In the genomic region with DNA sequence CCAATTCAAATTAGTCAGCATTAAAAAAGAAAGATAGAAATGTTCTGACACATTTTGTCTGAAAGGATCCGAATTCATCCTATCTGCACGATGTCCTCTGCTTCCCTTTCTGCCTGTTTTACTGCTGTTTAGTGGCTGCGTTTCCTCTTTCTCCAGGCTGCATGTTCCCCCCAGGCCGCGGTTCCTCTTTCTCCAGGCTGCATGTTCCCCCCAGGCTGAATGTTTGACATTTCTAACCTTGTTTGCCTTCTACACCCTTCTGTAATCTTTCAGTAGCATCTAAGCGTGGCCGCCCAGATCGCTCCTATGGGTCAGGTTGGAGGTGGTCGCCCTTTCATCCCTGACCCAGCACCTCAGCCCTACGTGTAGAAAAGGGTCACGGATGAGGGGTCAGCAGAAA, we compare ENCODE assay signal across 15 mouse cellular contexts.
DNase-seq lines count a peak whose midpoint lies in the region; ATAC-seq and TF ChIP-seq lines count a peak whose summit lies in the region.
"Had no signal": no experiment of that assay in that cellular context is flagged by ENCODE, and none has a peak within 500 bp of the region (broad histone marks: within the 10 kb centered on the region; RNA-seq: fewer than 3 reads in every experiment).

No protein-coding gene starts in this region.

- no peaks in the 10 kb centered on the region for H3K27me3 ChIP-seq in MEL (ENCODE audit: control insufficient read depth in 1 of 2, insufficient read depth in 2 of 2, low read length in 2 of 2)
- H3K27me3 ChIP-seq: CH12.LX; embryonic facial prominence, embryonic 13.5 days; heart, embryonic 15.5 days had no signal

- H3K4me1 ChIP-seq in MEL (ENCODE audit: control insufficient read depth in 1 of 2, insufficient read depth in 2 of 2, low read length in 2 of 2), result peaks cover 3 to 17% of the 10 kb centered on the region in 2 experiments; a peak in 2 of 4 replicates
- H3K4me1 ChIP-seq: embryonic facial prominence, embryonic 13.5 days had no signal

- no peak for TF ChIP-seq POLR2A in MEL (IDR thresholded peaks at IDR 0.05; ENCODE audit: control insufficient read depth in 1 of 2, insufficient read depth in 1 of 2, low read depth in 1 of 2, low read length in 2 of 2, poor library complexity in 1 of 2)

- H3K9me3 ChIP-seq in MEL (replicated peaks; ENCODE audit: insufficient read depth, low read length), result no peaks in the 10 kb centered on the region
- H3K9me3 ChIP-seq: embryonic facial prominence, embryonic 13.5 days; heart, embryonic 15.5 days had no signal

- H3K4me3 ChIP-seq in MEL (ENCODE audit: control insufficient read depth in 1 of 2, insufficient read depth in 1 of 2, low read depth in 2 of 2, low read length in 2 of 2), result peak overlapping the region; percentile 50 to 55
- H3K4me3 ChIP-seq: embryonic facial prominence, embryonic 13.5 days; heart, embryonic 15.5 days had no signal

- H3K27ac ChIP-seq in MEL (ENCODE audit: control insufficient read depth, low read depth, low read length), result peak overlapping the region; percentile 92
- H3K27ac ChIP-seq: embryonic facial prominence, embryonic 13.5 days; heart, embryonic 15.5 days; liver, embryonic 14.5 days; stomach, postnatal 0 days had no signal

- TF ChIP-seq EP300 in MEL (IDR thresholded peaks at IDR 0.05; ENCODE audit: low read depth in 1 of 2, low read length in 2 of 2), result peak; percentile 67 to 83

- H3K36me3 ChIP-seq in MEL (ENCODE audit: control insufficient read depth in 1 of 2, insufficient read depth in 2 of 2, low read length in 2 of 2), result peaks cover 0 to 15% of the 10 kb centered on the region in 2 experiments; a peak in 2 of 4 replicates
- H3K36me3 ChIP-seq: embryonic facial prominence, embryonic 13.5 days; heart, embryonic 15.5 days had no signal

- peak overlapping the region; percentile 66 for H3K9ac ChIP-seq in MEL (ENCODE audit: control insufficient read depth, low read depth, low read length, poor library complexity, severe bottlenecking)
- H3K9ac ChIP-seq: embryonic facial prominence, embryonic 13.5 days; heart, embryonic 15.5 days; liver, embryonic 14.5 days had no signal

- intact Hi-C loops in heart, postnatal 10 days (cut with DNase I), result loop anchor here (5.0 kb wide), 1 partner anchor 50 kb away; no protein-coding TSS in a partner anchor

- peak; percentile 61 for ATAC-seq in common myeloid progenitor, adult 5-6 weeks (replicated peaks; ENCODE audit: low read depth, poor library complexity, severe bottlenecking)
- peak; percentile 59 for ATAC-seq in monocyte, adult 5-6 weeks (replicated peaks; ENCODE audit: insufficient number of reproducible peaks, low FRiP score, low TSS enrichment, poor library complexity, severe bottlenecking)

- TF ChIP-seq RAD21 in MEL (IDR thresholded peaks at IDR 0.05; ENCODE audit: low read depth, low read length), result no peak

- peak; percentile 37 to 56 for DNase-seq in heart, adult 9 months (ENCODE audit: low spot score in 2 of 2)
- no peak for DNase-seq in heart, postnatal 10 days
- peak; percentile 94 for DNase-seq in MEL (ENCODE audit: low read depth, low spot score)
- no peak for DNase-seq in frontal cortex, postnatal 25 days (ENCODE audit: low spot score in 2 of 2)
- no peak for DNase-seq in kidney, adult 11 months
- DNase-seq in embryo, embryonic 10 days (ENCODE audit: low spot score), result no peak
- DNase-seq: cerebellum, postnatal 14 days; kidney, postnatal 14 days had no signal

- TF ChIP-seq CTCF in MEL (IDR thresholded peaks at IDR 0.05 in 2 of 3, conservative IDR thresholded peaks at IDR 0.05 in 1 of 3; ENCODE audit: control insufficient read depth in 1 of 3, insufficient read depth in 1 of 3, low read depth in 2 of 3, low read length in 3 of 3, poor library complexity in 1 of 3, severe bottlenecking in 1 of 3), result no peak

- H3K79me2 ChIP-seq in MEL (ENCODE audit: control insufficient read depth, insufficient read depth, low read length, poor library complexity), result no peaks in the 10 kb centered on the region

TF ChIP-seq in MEL, 35 proteins besides CTCF, POLR2A, EP300 and RAD21:
- peak; percentile 58 for TF ChIP-seq TCF12 (IDR thresholded peaks at IDR 0.05; ENCODE audit: low read depth, low read length)
- no peak for TF ChIP-seq ZNF384 (IDR thresholded peaks at IDR 0.05; ENCODE audit: low read depth, low read length)
- peak; percentile 60; the same call in 1 of the 2 replicates for TF ChIP-seq MYC (IDR thresholded peaks at IDR 0.05; ENCODE audit: low read depth, low read length)
- TF ChIP-seq TBP (IDR thresholded peaks at IDR 0.05; ENCODE audit: low read depth, low read length), result peak; percentile 80
- TF ChIP-seq CHD1 (IDR thresholded peaks at IDR 0.05; ENCODE audit: low read depth, low read length), result 0 out of 2 replicates have a peak, but pooled peaks have one; percentile 41
- TF ChIP-seq MXI1 (IDR thresholded peaks at IDR 0.05; ENCODE audit: low read depth, low read length), result peak; percentile 72
- TF ChIP-seq BHLHE40 (IDR thresholded peaks at IDR 0.05; ENCODE audit: borderline replicate concordance, low read depth, low read length), result no peak
- TF ChIP-seq MYB (IDR thresholded peaks at IDR 0.05; ENCODE audit: low read depth, low read length), result no peak
- peak; percentile 36; the same call in 1 of the 2 replicates for TF ChIP-seq GATA1 (IDR thresholded peaks at IDR 0.05; ENCODE audit: low read depth, low read length)
- peak; percentile 70 for TF ChIP-seq RCOR1 (IDR thresholded peaks at IDR 0.05; ENCODE audit: low read depth, low read length)
- TF ChIP-seq MAFK (IDR thresholded peaks at IDR 0.05; ENCODE audit: borderline replicate concordance, low read depth, low read length), result 0 out of 2 replicates have a peak, but pooled peaks have one; percentile 29
- TF ChIP-seq POLR2AphosphoS5 (IDR thresholded peaks at IDR 0.05; ENCODE audit: borderline replicate concordance, low read depth, low read length), result no peak
- no peak; the same call in 1 of the 2 replicates for TF ChIP-seq KAT2A (conservative IDR thresholded peaks at IDR 0.05; ENCODE audit: low read depth, low read length)
- peak; percentile 74 for TF ChIP-seq ETS1 (IDR thresholded peaks at IDR 0.05; ENCODE audit: low read depth, low read length)
- TF ChIP-seq MEF2A (IDR thresholded peaks at IDR 0.05; ENCODE audit: extremely low read depth, insufficient replicate concordance, low read depth, low read length, poor library complexity, severe bottlenecking), result no peak
- TF ChIP-seq ZC3H11A (IDR thresholded peaks at IDR 0.05; ENCODE audit: low read depth, low read length), result no peak
- no peak for TF ChIP-seq CHD2 (IDR thresholded peaks at IDR 0.05; ENCODE audit: low read length)
- no peak for TF ChIP-seq NRF1 (IDR thresholded peaks at IDR 0.05; ENCODE audit: insufficient read depth, low read depth, low read length, poor library complexity, severe bottlenecking)
- no peak for TF ChIP-seq E2F4 (IDR thresholded peaks at IDR 0.05; ENCODE audit: borderline replicate concordance, low read depth, low read length)
- TF ChIP-seq TAL1 (IDR thresholded peaks at IDR 0.05; ENCODE audit: low read length), result peak; percentile 14; the same call in 1 of the 2 replicates
- no peak for TF ChIP-seq POLR2AphosphoS2 (IDR thresholded peaks at IDR 0.05; ENCODE audit: low read length)
- TF ChIP-seq HCFC1 (IDR thresholded peaks at IDR 0.05; ENCODE audit: low read depth, low read length), result no peak; the same call in 1 of the 2 replicates
- peak; percentile 29; the same call in 1 of the 2 replicates for TF ChIP-seq NELFE (IDR thresholded peaks at IDR 0.05; ENCODE audit: low read depth, low read length)
- no peak for TF ChIP-seq UBTF (IDR thresholded peaks at IDR 0.05; ENCODE audit: borderline replicate concordance, insufficient read depth, low read depth, low read length)
- 0 out of 2 replicates have a peak, but pooled peaks have one; percentile 11 for TF ChIP-seq ZMIZ1 (IDR thresholded peaks at IDR 0.05; ENCODE audit: low read depth, low read length)
- no peak for TF ChIP-seq ZKSCAN1 (IDR thresholded peaks at IDR 0.05; ENCODE audit: low read depth, low read length)
- TF ChIP-seq USF2 (IDR thresholded peaks at IDR 0.05; ENCODE audit: borderline replicate concordance in 1 of 2, insufficient read depth in 1 of 2, low read depth in 1 of 2, low read length in 2 of 2), result no peak
- no peak for TF ChIP-seq USF1 (IDR thresholded peaks at IDR 0.05; ENCODE audit: low read depth, low read length)
- peak; percentile 10; the same call in 1 of the 2 replicates for TF ChIP-seq SMC3 (IDR thresholded peaks at IDR 0.05; ENCODE audit: low read depth, low read length)
- 0 out of 2 replicates have a peak, but pooled peaks have one; percentile 25 for TF ChIP-seq ELF1 (IDR thresholded peaks at IDR 0.05; ENCODE audit: low read depth, low read length)
- TF ChIP-seq GABPA (IDR thresholded peaks at IDR 0.05; ENCODE audit: low read depth, low read length), result no peak
- TF ChIP-seq SIN3A (IDR thresholded peaks at IDR 0.05; ENCODE audit: low read length), result peak; percentile 63
- TF ChIP-seq MAZ (IDR thresholded peaks at IDR 0.05; ENCODE audit: low read depth, low read length), result peak; percentile 84
- TF ChIP-seq JUND (IDR thresholded peaks at IDR 0.05; ENCODE audit: low read depth, low read length), result no peak
- no peak for TF ChIP-seq MAX (IDR thresholded peaks at IDR 0.05; ENCODE audit: low read length)

Comparison
In these comparisons a context has a peak if more than half of its experiments do, and no peak if none do; other contexts are left out.
1. DNase-seq: peak in heart, adult 9 months (2 of 2) and MEL (single experiment); none in heart, postnatal 10 days (0 of 2), frontal cortex, postnatal 25 days (0 of 2), kidney, adult 11 months (single experiment) and embryo, embryonic 10 days (single experiment).